Mouse (Mus musculus): Measurements from ENCODE around the gene Mmp13.
"Not testable (repeated sequence)": the region's sequence is repeated elsewhere in the genome, so short reads cannot be mapped to it uniquely, and the experiment has no call there.

Mmp13 gene

GRCm38 (mm10) chr9:7272214-7272613 is at the start of gene Mmp13:
TSS of gene Mmp13 (plus strand) at chr9:7272514.
- no peak for DNase-seq (ENCODE audit: low read depth)

GRCm38 (mm10) chr9:7238619-7239018 is 33.7 kb upstream of the Mmp13 start:
- DNase-seq (ENCODE audit: low read depth), result no peak

- peak; percentile 59 for DNase-seq (ENCODE audit: low read depth)
Measured at GRCm38 (mm10) chr9:7239967-7240366, 32.3 kb upstream of the Mmp13 start.

GRCm38 (mm10) chr9:7252797-7253654 is 19.3 kb upstream of the Mmp13 start:
- DNase-seq (ENCODE audit: low read depth), result no peak

- no peak for DNase-seq (ENCODE audit: low read depth)
Measured at GRCm38 (mm10) chr9:7261667-7262066, 10.6 kb upstream of the Mmp13 start.

GRCm38 (mm10) chr9:7270071-7270470 is 2.2 kb upstream of the Mmp13 start:
- DNase-seq (ENCODE audit: low read depth), result no peak

GRCm38 (mm10) chr9:7282565-7283302 is 10.4 kb downstream of the Mmp13 start:
- no peak for DNase-seq (ENCODE audit: low read depth)

GRCm38 (mm10) chr9:7283303-7283684 is 11.0 kb downstream of the Mmp13 start:
- not testable (repeated sequence) for DNase-seq (ENCODE audit: low read depth)

- no peak for DNase-seq (ENCODE audit: low read depth)
Measured at GRCm38 (mm10) chr9:7289501-7289900, 17.2 kb downstream of the Mmp13 start.

- no peak for DNase-seq (ENCODE audit: low read depth)
Measured at GRCm38 (mm10) chr9:7289901-7290300, 17.6 kb downstream of the Mmp13 start.

- no peak for DNase-seq (ENCODE audit: low read depth)
Measured at GRCm38 (mm10) chr9:7292132-7292531, 19.8 kb downstream of the Mmp13 start.

GRCm38 (mm10) chr9:7331847-7332246 is 59.5 kb downstream of the Mmp13 start:
- DNase-seq (ENCODE audit: low read depth), result no peak

Measured in induced T-regulatory cell, adult 2 months (primary cell).